Mouse (Mus musculus) embryonic fibroblast, embryonic 13.5 days (primary cell): ENCODE measurements around the gene Pfkfb4.

Experiments used
- CTCF ChIP-seq: IDR thresholded peaks from 2 replicates; pipeline ENCODE4 v1.5.1; 2011; ENCODE audit warnings: mild to moderate bottlenecking, control low read depth, low read length, moderate library complexity, borderline replicate concordance; ENCODE audit not compliant: insufficient read depth
- POLR2A ChIP-seq: IDR thresholded peaks from 2 replicates; pipeline ENCODE4 v1.6.1; 2011; ENCODE audit warnings: low read depth, mild to moderate bottlenecking, control low read depth, low read length, moderate library complexity

- TF ChIP-seq CTCF = no peak
- TF ChIP-seq POLR2A = no peak
Observed at GRCm38 (mm10) chr9:109050674-109050997, 59.1 kb downstream of the Pfkfb4 start.
